Mouse (Mus musculus): ENCODE results near the gene Krtap1-5. TPM values are rescaled to one million over a fixed set of nuclear protein-coding genes. Genes with fewer than 3 reads are reported as not detected.
"Not testable (repeated sequence)": the region's sequence is repeated elsewhere in the genome, so short reads cannot be mapped to it uniquely, and the experiment has no call there.

Gene Krtap1-5
- not detected in 2 replicates for polyA plus RNA-seq (2012; rRNA removed)

- no peaks in the 10 kb centered on the region for H3K4me1 ChIP-seq (ENCODE audit: control insufficient read depth, insufficient read depth, low read length)
- H3K4me3 ChIP-seq (ENCODE audit: insufficient read depth, low read length): no peak within 1 kb of the TSS
- no peak for TF ChIP-seq CTCF (IDR thresholded peaks at IDR 0.05; ENCODE audit: extremely low read depth, insufficient read depth, low read length)
- no peak for TF ChIP-seq POLR2A (IDR thresholded peaks at IDR 0.05; ENCODE audit: extremely low read depth, insufficient read depth, low read length)
- no peak within 1 kb of the TSS for H3K27ac ChIP-seq (ENCODE audit: insufficient read depth, low read length)
Measured at GRCm38 (mm10) chr11:99580636-99581035, at the start of gene Krtap1-5. Krtap1-5 (minus strand) TSS chr11:99581016.

DNA sequence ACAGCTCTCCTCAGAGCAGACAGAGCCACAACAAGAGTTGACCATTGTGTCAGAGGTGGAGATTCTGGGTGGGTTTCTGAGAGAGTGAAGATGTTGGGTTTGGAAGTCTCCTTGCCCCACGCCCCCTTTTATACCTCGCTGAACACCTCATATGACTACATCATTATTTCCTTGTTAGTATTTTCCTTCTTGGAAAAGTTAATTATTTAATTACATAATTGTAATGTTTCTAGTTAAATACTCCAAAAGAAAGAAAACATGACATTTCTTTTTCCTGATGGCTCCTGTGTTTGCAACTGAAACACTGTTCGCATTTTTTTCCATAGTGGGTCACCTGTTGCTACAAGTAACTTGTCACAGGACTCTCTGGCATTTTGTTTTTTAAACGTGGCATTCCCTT lies 47.3 kb upstream of the Krtap1-5 start, which contains the start of gene Krtap4-1:
Gene Krtap4-1, minus strand, starts transcription at position 101 of the 400 bp plus-strand sequence.
- Histone ChIP-seq H3K27ac (ENCODE audit: insufficient read depth, low read length) (no peak within 1 kb of the TSS), H3K4me3 (ENCODE audit: insufficient read depth, low read length) (no peak within 1 kb of the TSS), H3K4me1 (ENCODE audit: control insufficient read depth, insufficient read depth, low read length) (no peaks in the 10 kb centered on the region)
- TF ChIP-seq POLR2A (IDR thresholded peaks at IDR 0.05; ENCODE audit: extremely low read depth, insufficient read depth, low read length) (no peak), CTCF (IDR thresholded peaks at IDR 0.05; ENCODE audit: extremely low read depth, insufficient read depth, low read length) (no peak)

GRCm38 (mm10) chr11:99620335-99620734 lies 39.5 kb upstream of the Krtap1-5 start, which contains the start of gene Gm11562:
Gm11562 (minus strand) TSS chr11:99620435.
- H3K4me1 ChIP-seq (ENCODE audit: control insufficient read depth, insufficient read depth, low read length): no peaks in the 10 kb centered on the region
- no peak for TF ChIP-seq POLR2A (IDR thresholded peaks at IDR 0.05; ENCODE audit: extremely low read depth, insufficient read depth, low read length)
- TF ChIP-seq CTCF (IDR thresholded peaks at IDR 0.05; ENCODE audit: extremely low read depth, insufficient read depth, low read length): no peak
- H3K4me3 ChIP-seq (ENCODE audit: insufficient read depth, low read length): no peak within 1 kb of the TSS
- no peak within 1 kb of the TSS for H3K27ac ChIP-seq (ENCODE audit: insufficient read depth, low read length)

- no peak within 1 kb of the TSS for H3K27ac ChIP-seq (ENCODE audit: insufficient read depth, low read length)
- no peak for TF ChIP-seq CTCF (IDR thresholded peaks at IDR 0.05; ENCODE audit: extremely low read depth, insufficient read depth, low read length)
- no peak for TF ChIP-seq POLR2A (IDR thresholded peaks at IDR 0.05; ENCODE audit: extremely low read depth, insufficient read depth, low read length)
Measured at GRCm38 (mm10) chr11:99614796-99615363, 34.1 kb upstream of the Krtap1-5 start, which contains the start of gene Krtap2-4. Krtap2-4 (minus strand) TSS chr11:99614846.

DNA sequence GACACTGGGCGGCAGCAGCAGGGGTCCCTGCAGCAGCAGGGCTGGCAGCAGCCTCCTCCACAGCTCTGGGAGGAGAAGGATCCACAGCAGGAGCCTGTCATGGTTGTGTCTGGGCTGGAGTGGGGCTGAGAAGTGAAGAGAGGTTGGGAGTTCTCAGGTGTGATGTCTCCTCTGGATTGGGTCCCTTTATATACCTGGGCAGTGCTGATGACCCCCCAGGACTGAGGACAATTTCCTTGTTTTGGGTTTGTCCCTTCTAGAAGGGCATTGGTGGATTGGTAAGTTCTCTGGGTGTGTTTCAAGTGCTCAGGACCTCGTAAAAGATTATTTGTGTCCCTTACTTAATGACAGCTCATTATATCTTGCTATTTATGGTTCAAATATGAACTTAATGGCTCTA lies 29.3 kb upstream of the Krtap1-5 start, which contains the start of gene Gm11937:
Gene Gm11937, minus strand, starts transcription at position 101 of the 400 bp plus-strand sequence.
- not testable (repeated sequence) for H3K4me1 ChIP-seq (ENCODE audit: control insufficient read depth, insufficient read depth, low read length); H3K4me3 ChIP-seq (ENCODE audit: insufficient read depth, low read length); H3K27ac ChIP-seq (ENCODE audit: insufficient read depth, low read length)

More at GRCm38 (mm10) chr11:99614796-99615363, 34.1 kb upstream of the Krtap1-5 start, which contains the start of gene Krtap2-4:
- Histone ChIP-seq H3K4me3 (ENCODE audit: insufficient read depth, low read length) (no peak within 1 kb of the TSS), H3K4me1 (ENCODE audit: control insufficient read depth, insufficient read depth, low read length) (peaks cover 2% of the 10 kb centered on the region; the same call in 1 of the 2 replicates)

DNA sequence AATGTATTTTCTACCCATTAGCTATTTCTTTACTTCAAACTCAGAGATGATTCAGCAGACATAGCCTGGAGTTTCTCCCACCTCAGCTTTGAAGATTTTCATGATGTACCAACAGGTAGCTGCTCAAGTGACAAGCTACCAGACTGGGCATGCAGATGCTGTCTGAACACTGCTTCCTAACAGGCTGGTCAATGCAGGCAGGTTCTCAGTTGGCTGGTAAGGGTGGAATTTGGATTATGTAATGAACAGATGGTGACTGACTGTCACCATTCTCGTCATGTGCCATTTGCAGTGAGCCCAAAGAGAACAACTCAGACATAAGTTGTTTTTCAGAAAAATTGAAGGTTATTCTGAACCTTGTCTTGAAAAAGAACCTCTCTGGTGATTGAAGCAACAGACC lies 28.3 kb upstream of the Krtap1-5 start:
- Histone ChIP-seq H3K4me1 (ENCODE audit: control insufficient read depth, insufficient read depth, low read length) (no peaks in the 10 kb centered on the region; the same call in 1 of the 2 replicates), H3K27ac (ENCODE audit: insufficient read depth, low read length) (no peak overlapping the region), H3K4me3 (ENCODE audit: insufficient read depth, low read length) (no peak overlapping the region)
- TF ChIP-seq CTCF (IDR thresholded peaks at IDR 0.05; ENCODE audit: extremely low read depth, insufficient read depth, low read length) (no peak), POLR2A (IDR thresholded peaks at IDR 0.05; ENCODE audit: extremely low read depth, insufficient read depth, low read length) (no peak)

DNA sequence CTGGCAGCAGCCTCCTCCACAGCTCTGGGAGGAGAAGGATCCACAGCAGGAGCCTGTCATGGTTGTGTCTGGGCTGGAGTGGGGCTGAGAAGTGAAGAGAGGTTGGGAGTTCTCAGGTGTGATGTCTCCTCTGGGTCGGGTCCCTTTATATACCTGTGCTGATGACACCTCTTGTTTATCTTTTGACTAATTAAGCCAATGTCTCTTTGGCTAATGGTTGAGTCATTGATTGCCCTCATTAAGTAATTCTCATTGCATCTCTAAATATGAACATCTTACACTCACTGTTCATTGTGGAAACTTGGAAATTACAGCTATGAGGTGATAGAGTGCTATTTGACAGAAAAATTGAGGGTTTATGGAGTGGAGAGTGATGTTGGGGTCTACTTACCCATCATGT lies 22.4 kb upstream of the Krtap1-5 start, which contains the start of gene Gm11938:
Gene Gm11938, minus strand, starts transcription at position 101 of the 400 bp plus-strand sequence.
- H3K4me1 ChIP-seq (ENCODE audit: control insufficient read depth, insufficient read depth, low read length); H3K27ac ChIP-seq (ENCODE audit: insufficient read depth, low read length); H3K4me3 ChIP-seq (ENCODE audit: insufficient read depth, low read length): not testable (repeated sequence)

- not testable (repeated sequence) for H3K4me3 ChIP-seq (ENCODE audit: insufficient read depth, low read length); H3K4me1 ChIP-seq (ENCODE audit: control insufficient read depth, insufficient read depth, low read length); H3K27ac ChIP-seq (ENCODE audit: insufficient read depth, low read length)
Measured at GRCm38 (mm10) chr11:99597742-99598141, 16.9 kb upstream of the Krtap1-5 start, which contains the start of gene Krtap9-3. Krtap9-3 (minus strand) TSS chr11:99598105.

DNA sequence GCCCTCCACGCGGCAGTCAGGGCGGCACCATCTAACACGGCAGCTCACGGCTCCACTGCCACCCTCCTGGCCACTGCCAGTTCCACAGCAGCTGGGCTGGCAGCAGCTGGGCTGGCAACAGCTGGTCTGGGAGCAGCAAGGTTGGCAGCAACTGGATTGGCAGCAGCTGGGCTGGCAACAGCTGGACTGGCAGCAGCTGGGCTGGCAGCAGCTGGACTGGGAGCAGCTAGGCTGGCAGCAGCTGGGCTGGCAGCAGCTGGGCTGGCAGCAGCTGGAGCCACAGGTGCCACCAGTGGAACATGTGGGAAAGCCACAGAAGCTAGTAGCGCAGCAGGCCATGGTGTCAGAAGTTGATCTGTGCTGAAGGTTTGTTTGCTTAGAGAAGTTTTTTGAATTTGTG lies 10.2 kb upstream of the Krtap1-5 start, which contains the start of gene Krtap1-3:
Gene Krtap1-3, minus strand, starts transcription at position 359 of the 400 bp plus-strand sequence.
- H3K27ac ChIP-seq (ENCODE audit: insufficient read depth, low read length): no peak within 1 kb of the TSS
- TF ChIP-seq POLR2A (IDR thresholded peaks at IDR 0.05; ENCODE audit: extremely low read depth, insufficient read depth, low read length) (no peak), CTCF (IDR thresholded peaks at IDR 0.05; ENCODE audit: extremely low read depth, insufficient read depth, low read length) (no peak)
- no peaks in the 10 kb centered on the region for H3K4me1 ChIP-seq (ENCODE audit: control insufficient read depth, insufficient read depth, low read length)
- H3K4me3 ChIP-seq (ENCODE audit: insufficient read depth, low read length): no peak within 1 kb of the TSS

DNA sequence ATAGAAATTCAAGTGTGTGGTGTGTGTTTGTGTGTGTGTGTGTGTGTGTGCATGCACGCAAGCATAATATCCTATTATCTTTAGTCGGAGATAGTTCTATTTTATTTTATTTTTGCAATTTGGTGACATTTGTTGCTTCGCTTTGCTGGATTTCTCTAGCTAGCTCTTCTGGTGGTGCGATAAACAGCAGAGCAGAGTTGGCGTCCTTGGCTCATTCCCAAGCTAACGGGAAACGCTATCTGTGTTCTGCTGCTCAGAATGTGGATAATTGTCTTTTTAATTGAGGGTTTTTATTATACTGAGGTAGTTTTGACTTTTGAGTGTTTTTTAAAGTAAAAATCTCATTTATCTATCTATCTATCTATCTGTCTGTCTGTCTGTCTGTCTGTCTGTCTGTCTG lies 4.3 kb upstream of the Krtap1-5 start:
- H3K4me1 ChIP-seq (ENCODE audit: control insufficient read depth, insufficient read depth, low read length): no peaks in the 10 kb centered on the region
- TF ChIP-seq CTCF (IDR thresholded peaks at IDR 0.05; ENCODE audit: extremely low read depth, insufficient read depth, low read length): no peak
- TF ChIP-seq POLR2A (IDR thresholded peaks at IDR 0.05; ENCODE audit: extremely low read depth, insufficient read depth, low read length): no peak
- H3K27ac ChIP-seq (ENCODE audit: insufficient read depth, low read length): no peak overlapping the region
- H3K4me3 ChIP-seq (ENCODE audit: insufficient read depth, low read length): no peak overlapping the region

All from cortical plate, adult 2 months (tissue).